Mouse (Mus musculus): ENCODE data around the gene Lrrc8e. TPM values are rescaled to one million over a fixed set of nuclear protein-coding genes. Genes with fewer than 3 reads are reported as not detected.

Gene Lrrc8e
- polyA plus RNA-seq, 1 experiment from 2014 or later: 2.3 TPM

GRCm38 (mm10) chr8:4193588-4193894, 33.1 kb upstream of the Lrrc8e start:
- peak; percentile 39; the same call in 1 of the 2 replicates for ATAC-seq (ENCODE audit: insufficient read depth)
- Histone ChIP-seq H3K9me3 (ENCODE audit: low read depth, low read length) (no peaks in the 10 kb centered on the region), H3K27me3 (ENCODE audit: insufficient read depth, low read length) (no peaks in the 10 kb centered on the region), H3K4me3 (ENCODE audit: low read depth, low read length) (no peak overlapping the region), H3K4me2 (peak overlapping the region; percentile 5; the same call in 1 of the 2 replicates), H3K4me1 (ENCODE audit: insufficient read depth) (no peaks in the 10 kb centered on the region), H3K36me3 (ENCODE audit: insufficient read depth) (peaks cover 6% of the 10 kb centered on the region; the same call in 1 of the 2 replicates), H3K9ac (no peak overlapping the region), H3K27ac (ENCODE audit: low read depth) (no peak overlapping the region)
- TF ChIP-seq CTCF (IDR thresholded peaks at IDR 0.05; ENCODE audit: low read depth): no peak
- no peak for DNase-seq
- 45% methylated on average over 7 of the region's 7 CpGs for WGBS

DNA sequence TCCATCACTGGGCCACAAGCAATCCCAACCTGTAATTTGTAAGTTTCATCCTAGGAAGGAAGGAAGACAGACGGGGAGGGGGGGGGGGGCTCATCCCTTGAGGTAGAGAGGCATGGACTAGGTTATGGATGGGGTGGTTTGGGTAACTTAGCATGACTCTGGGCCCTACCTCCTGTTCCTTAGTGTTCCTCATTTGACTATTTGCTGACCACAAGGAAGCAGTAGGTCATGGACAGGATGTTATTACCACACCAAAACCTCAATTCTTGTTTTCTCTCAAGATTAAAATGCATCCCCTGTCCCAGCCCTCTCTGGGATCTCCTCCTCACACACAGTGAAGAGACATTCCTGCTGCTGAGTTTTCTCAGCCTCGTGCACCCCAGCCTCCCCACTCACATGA, 25.3 kb upstream of the Lrrc8e start:
- WGBS: 46% methylated on average over 2 of the region's 2 CpGs

GRCm38 (mm10) chr8:4205246-4206123, 21.1 kb upstream of the Lrrc8e start:
- 22% methylated on average over 38 of the region's 38 CpGs for WGBS
- Histone ChIP-seq H3K27ac (ENCODE audit: low read depth) (no peak overlapping the region), H3K4me1 (ENCODE audit: insufficient read depth) (no peaks in the 10 kb centered on the region), H3K9me3 (ENCODE audit: low read depth, low read length) (no peaks in the 10 kb centered on the region), H3K4me2 (peak overlapping the region; percentile 38), H3K36me3 (ENCODE audit: insufficient read depth) (peaks cover 27% of the 10 kb centered on the region; the same call in 1 of the 2 replicates), H3K9ac (no peak overlapping the region; the same call in 1 of the 2 replicates), H3K27me3 (ENCODE audit: insufficient read depth, low read length) (peaks cover 9% of the 10 kb centered on the region), H3K4me3 (ENCODE audit: low read depth, low read length) (no peak overlapping the region)
- peak; percentile 25; the same call in 1 of the 2 replicates for TF ChIP-seq CTCF (IDR thresholded peaks at IDR 0.05; ENCODE audit: low read depth)
- DNase-seq (peak; percentile 29), ATAC-seq (ENCODE audit: insufficient read depth) (peak; percentile 15; the same call in 1 of the 2 replicates)

More for the DNA sequence above, 25.3 kb upstream of the Lrrc8e start:
- H3K4me2 ChIP-seq: no peak overlapping the region
- H3K9me3 ChIP-seq (ENCODE audit: low read depth, low read length): no peaks in the 10 kb centered on the region
- no peak overlapping the region for H3K9ac ChIP-seq
- ATAC-seq (ENCODE audit: insufficient read depth) (no peak), DNase-seq (no peak)
- no peak overlapping the region for H3K4me3 ChIP-seq (ENCODE audit: low read depth, low read length)
- H3K36me3 ChIP-seq (ENCODE audit: insufficient read depth): peaks cover 19% of the 10 kb centered on the region; the same call in 1 of the 2 replicates
- TF ChIP-seq CTCF (IDR thresholded peaks at IDR 0.05; ENCODE audit: low read depth): no peak
- H3K27ac ChIP-seq (ENCODE audit: low read depth): no peak overlapping the region
- H3K27me3 ChIP-seq (ENCODE audit: insufficient read depth, low read length): peaks cover 9% of the 10 kb centered on the region
- H3K4me1 ChIP-seq (ENCODE audit: insufficient read depth): no peaks in the 10 kb centered on the region

GRCm38 (mm10) chr8:4206182-4207015, 20.2 kb upstream of the Lrrc8e start:
- no peaks in the 10 kb centered on the region for H3K9me3 ChIP-seq (ENCODE audit: low read depth, low read length)
- peaks cover 9% of the 10 kb centered on the region for H3K27me3 ChIP-seq (ENCODE audit: insufficient read depth, low read length)
- no peak overlapping the region for H3K4me3 ChIP-seq (ENCODE audit: low read depth, low read length)
- DNase-seq: peak; percentile 23
- peak; percentile 44 for ATAC-seq (ENCODE audit: insufficient read depth)
- peak overlapping the region; percentile 38 for H3K4me2 ChIP-seq
- H3K27ac ChIP-seq (ENCODE audit: low read depth): no peak overlapping the region
- H3K4me1 ChIP-seq (ENCODE audit: insufficient read depth): no peaks in the 10 kb centered on the region
- 18% methylated on average over 44 of the region's 44 CpGs for WGBS
- peaks cover 27% of the 10 kb centered on the region; the same call in 1 of the 2 replicates for H3K36me3 ChIP-seq (ENCODE audit: insufficient read depth)
- H3K9ac ChIP-seq: peak overlapping the region; percentile 13
- no peak for TF ChIP-seq CTCF (IDR thresholded peaks at IDR 0.05; ENCODE audit: low read depth)

GRCm38 (mm10) chr8:4207016-4207350, 19.6 kb upstream of the Lrrc8e start:
- Histone ChIP-seq H3K9me3 (ENCODE audit: low read depth, low read length) (no peaks in the 10 kb centered on the region), H3K36me3 (ENCODE audit: insufficient read depth) (peaks cover 27% of the 10 kb centered on the region; the same call in 1 of the 2 replicates), H3K27ac (ENCODE audit: low read depth) (no peak overlapping the region), H3K4me1 (ENCODE audit: insufficient read depth) (no peaks in the 10 kb centered on the region), H3K9ac (no peak overlapping the region), H3K4me2 (no peak overlapping the region), H3K27me3 (ENCODE audit: insufficient read depth, low read length) (peaks cover 9% of the 10 kb centered on the region), H3K4me3 (ENCODE audit: low read depth, low read length) (no peak overlapping the region)
- no peak for DNase-seq
- TF ChIP-seq CTCF (IDR thresholded peaks at IDR 0.05; ENCODE audit: low read depth): no peak
- 63% methylated on average over 2 of the region's 2 CpGs for WGBS
- ATAC-seq (ENCODE audit: insufficient read depth): no peak

GRCm38 (mm10) chr8:4211097-4211496, 15.5 kb upstream of the Lrrc8e start:
- no peak overlapping the region for H3K4me2 ChIP-seq
- peaks cover 18% of the 10 kb centered on the region for H3K27me3 ChIP-seq (ENCODE audit: insufficient read depth, low read length)
- 72% methylated on average over 6 of the region's 6 CpGs for WGBS
- ATAC-seq (ENCODE audit: insufficient read depth): no peak
- 0 out of 2 replicates have a peak, but pooled peaks cover 9% of the 10 kb centered on the region for H3K4me1 ChIP-seq (ENCODE audit: insufficient read depth)
- H3K27ac ChIP-seq (ENCODE audit: low read depth): no peak overlapping the region
- H3K4me3 ChIP-seq (ENCODE audit: low read depth, low read length): no peak overlapping the region
- H3K9me3 ChIP-seq (ENCODE audit: low read depth, low read length): no peaks in the 10 kb centered on the region
- TF ChIP-seq CTCF (IDR thresholded peaks at IDR 0.05; ENCODE audit: low read depth): 0 out of 2 replicates have a peak, but pooled peaks have one; percentile 7
- no peak overlapping the region for H3K9ac ChIP-seq
- peak; percentile 25 for DNase-seq
- peaks cover 11% of the 10 kb centered on the region; the same call in 1 of the 2 replicates for H3K36me3 ChIP-seq (ENCODE audit: insufficient read depth)

Data from lung, embryonic 14.5 days (tissue).